Mouse (Mus musculus) left cerebral cortex, postnatal 10 days (tissue): ENCODE data around the gene Pdzd2. TPM values are rescaled to one million over a fixed set of nuclear protein-coding genes. Genes with fewer than 3 reads are reported as not detected.

Experiments
- DNase-seq, 2 experiments: peaks; one replicate each; pipeline ENCODE4 v3.0.0; 2021 to 2022; ENCODE audit warnings: low spot score in 2 of 2, mixed read lengths in 1 of 2; ENCODE audit errors: extremely low spot score in 1 of 2
- intact Hi-C: fragments of 180-260 bp; cut with DNase I; formaldehyde crosslinking; loops from one replicate; pipeline ENCODE4 v1.15.1; 2025
- total RNA-seq, 2 experiments: library from RNA; stranded (reverse); gene quantifications; 2 replicates each; pipeline ENCODE4 v1.2.3; 2021

The Pdzd2 gene
- total RNA-seq, 2 experiments from 2014 or later: 106 to 114 TPM

DNA sequence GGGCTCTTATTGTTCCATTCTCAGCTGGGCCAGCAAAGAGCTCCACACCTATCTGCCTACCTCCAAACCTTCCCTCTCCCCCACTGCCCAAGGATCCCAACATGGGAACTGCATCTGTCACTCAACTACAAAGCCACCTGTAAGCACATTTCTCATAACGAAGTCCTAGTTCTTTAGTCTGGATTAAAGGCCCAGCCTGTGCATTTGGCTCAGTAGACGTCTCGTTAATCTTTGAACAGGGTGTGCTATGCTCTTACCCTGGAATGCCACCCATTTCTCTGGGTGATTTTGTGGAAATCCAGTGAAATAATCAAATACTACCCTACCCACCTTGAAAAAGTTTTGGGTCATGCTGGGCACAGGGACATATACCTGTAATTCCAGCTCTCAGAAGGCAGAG is 308.5 kb downstream of the Pdzd2 start:
- no peak for DNase-seq
- intact Hi-C loops: no loop called here

DNA sequence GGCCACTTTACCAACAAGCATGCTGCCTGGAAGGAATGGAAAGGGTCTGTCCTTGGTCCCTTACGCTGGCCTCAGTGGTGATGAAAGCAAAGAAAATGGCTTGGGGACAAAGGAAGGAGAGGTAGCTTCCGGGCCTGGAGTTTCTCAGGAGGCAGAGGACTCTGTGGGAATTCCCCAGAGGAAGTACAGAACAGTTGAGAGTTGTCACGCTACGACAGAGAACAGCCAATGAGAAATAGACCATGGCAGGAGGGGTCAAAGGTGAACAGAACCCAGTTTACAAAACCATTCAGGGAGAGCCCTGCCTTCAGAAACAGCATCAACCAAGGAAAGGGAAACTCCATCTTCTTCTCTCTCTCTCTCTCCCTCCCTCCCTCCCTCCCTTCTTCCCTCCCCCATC is 309.1 kb downstream of the Pdzd2 start:
- no peak for DNase-seq
- intact Hi-C loops: no loop called here

DNA sequence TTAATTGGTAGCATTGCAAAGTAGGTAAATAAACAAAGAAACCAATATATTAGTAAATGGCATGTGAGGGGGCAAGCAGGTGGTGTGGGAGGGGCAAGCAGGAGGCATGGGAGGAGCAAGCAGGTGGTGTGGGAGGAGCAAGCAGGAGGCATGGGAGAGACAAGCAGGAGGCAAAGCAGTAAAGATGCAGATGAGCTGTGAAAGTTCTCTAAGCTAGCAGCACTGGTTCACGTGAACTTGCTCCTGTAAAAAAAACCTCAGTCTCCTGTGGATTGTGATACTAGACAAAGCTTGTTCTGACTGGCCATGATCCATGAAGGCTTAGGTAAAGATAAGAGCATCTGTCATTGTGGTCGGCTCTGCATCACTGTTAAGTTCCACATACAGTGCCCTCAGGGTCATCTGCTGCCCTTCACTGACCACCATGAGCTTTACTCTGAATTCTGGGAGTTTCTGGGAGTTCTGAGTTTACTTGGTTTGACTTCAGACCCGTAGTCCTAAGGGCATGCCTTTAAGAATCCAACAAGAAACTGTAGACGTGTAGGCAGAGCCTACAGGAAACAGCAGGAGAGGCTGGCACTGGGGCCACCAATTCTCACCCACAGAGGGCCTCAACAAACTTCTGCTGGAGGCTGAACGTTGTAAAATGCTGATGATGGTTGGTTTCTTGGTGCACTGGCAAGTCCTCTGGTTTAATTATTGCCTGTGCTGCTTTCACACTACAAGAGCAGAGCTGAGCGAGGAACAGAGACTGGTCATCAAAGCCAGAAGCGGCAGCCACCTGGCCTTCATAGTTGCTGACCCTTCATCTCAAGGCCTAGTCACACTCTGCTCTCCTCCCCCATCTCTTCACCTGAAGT is 309.9 kb downstream of the Pdzd2 start:
- intact Hi-C loops: no loop called here

DNA sequence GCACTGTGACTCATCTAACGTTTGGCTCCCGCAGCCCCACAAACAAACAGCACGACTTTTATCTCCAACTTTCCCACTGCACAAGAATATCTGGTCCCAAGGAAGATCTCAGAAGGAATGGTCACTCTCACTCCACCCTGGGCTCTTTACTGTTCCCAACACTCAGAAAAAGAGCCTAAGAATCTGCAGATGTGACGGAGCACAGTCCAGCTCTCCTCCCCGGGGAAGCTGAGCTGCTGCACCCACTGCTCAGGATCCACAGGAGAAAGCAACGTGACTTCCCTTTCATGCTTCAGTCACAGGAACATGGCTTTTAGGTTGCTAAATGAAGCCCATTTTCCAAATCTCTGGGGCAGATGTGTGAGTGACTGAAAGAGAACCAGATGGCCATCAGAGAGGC is 311.9 kb downstream of the Pdzd2 start:
- intact Hi-C loops: no loop called here
- no peak for DNase-seq

More for the DNA sequence above, 309.9 kb downstream of the Pdzd2 start:
- DNase-seq: no peak

DNA sequence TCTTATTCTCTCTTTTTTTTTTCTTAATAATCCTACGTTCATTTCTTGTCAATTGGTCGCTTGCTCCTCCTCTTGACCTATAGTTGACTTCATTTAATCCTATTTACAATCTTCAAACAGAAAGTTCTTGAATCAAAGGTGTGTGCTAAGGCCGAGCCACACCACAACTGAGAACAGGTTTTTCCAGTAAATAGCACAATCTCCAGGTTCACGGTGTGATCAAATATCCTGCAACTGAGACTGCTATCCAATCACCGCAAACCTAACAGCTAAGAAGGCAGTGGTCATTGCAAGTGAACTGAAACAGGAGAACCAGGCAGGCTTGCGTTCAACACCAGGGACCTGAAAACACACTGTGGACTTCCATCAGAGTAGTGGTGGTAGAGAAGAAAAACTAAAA is 313.4 kb downstream of the Pdzd2 start:
- intact Hi-C loops: no loop called here

DNA sequence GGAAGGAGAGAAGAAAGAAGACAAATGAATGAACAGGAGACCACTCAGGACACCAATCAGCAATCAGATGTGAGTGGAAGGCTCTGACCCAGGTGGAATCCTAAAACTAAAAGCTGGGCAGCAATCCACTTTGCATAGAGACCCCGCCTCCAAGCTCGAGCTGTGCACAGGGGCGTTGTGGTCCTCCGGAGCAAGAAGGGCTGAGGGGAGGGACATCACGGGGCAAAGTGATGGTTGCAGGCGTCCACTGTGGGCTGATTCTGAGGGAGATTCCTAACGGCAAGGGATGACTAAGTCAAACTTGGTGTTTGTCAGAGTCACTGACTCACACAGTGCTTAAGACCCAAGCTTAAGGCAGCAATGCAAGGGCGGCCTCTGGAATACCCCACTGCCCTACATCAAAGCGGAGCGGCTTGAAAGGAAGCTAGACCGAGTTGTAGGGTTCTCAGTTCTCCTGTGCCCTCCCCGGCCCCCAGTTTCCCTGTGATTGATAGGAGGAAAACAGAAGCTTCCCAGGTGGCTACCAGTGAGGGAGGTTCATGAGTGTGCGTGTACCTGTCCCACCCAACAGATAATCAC is 314.6 kb downstream of the Pdzd2 start:
- DNase-seq: no peak
- intact Hi-C loops: no loop called here

More for the DNA sequence above, 313.4 kb downstream of the Pdzd2 start:
- DNase-seq: no peak

DNA sequence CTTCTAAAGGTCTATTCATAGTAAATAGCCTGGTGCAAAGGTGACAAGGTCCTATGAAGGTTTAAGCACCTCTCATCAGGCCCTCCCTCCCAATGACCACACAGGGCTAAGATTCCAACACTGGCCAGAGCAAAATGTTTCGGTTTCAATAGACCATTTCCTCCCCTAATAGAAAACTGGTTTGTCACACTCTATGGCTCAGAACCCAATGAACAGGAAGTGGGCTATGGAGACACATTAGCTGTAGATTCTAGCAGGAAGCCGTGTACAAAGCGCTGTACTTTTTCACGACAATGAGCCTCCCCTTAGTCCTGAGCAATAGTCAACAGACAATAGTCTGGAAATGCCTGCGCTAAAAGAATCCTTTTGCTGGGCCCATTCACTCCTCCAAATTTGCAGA is 315.5 kb downstream of the Pdzd2 start:
- no peak for DNase-seq
- intact Hi-C loops: no loop called here

DNA sequence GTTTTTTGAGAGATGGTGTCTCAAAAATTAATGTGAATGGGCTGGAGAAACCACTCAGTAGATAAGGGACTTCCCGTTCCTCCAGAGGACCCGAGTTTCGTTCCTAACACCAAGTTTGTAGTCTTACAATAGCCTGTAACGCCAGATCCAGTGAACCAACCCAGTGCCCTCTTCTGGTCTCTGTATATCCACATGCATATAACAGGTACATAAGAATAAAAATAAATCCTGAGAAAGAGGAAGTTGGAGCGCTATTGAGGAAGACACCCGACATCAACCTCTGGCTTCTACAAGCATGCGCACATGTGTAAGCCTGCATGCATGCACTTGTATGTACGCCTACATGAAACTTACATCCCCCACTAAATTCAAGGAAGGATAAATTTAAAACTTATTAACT is 318.8 kb downstream of the Pdzd2 start:
- intact Hi-C loops: no loop called here

DNA sequence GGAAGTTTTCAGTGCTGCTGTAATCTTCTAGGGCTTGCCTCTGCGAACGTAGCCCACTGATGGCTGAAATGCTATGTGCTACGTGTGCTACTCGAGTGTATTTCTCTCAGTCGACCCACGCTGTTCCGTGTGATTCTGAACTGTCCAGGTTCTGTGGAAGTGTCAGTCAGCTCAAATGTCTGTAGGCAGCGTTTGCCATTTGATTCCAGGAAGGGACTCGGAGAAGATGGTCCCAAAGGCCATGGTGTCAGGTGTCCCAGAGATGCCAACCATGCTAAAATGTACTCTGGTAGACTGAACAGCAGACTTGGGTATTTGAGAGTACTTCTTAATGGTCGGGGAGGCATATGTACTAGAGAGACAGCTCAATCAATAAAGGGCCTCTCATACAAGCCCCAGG is 319.3 kb downstream of the Pdzd2 start:
- intact Hi-C loops: no loop called here
- no peak for DNase-seq

More for the DNA sequence above, 318.8 kb downstream of the Pdzd2 start:
- no peak for DNase-seq

DNA sequence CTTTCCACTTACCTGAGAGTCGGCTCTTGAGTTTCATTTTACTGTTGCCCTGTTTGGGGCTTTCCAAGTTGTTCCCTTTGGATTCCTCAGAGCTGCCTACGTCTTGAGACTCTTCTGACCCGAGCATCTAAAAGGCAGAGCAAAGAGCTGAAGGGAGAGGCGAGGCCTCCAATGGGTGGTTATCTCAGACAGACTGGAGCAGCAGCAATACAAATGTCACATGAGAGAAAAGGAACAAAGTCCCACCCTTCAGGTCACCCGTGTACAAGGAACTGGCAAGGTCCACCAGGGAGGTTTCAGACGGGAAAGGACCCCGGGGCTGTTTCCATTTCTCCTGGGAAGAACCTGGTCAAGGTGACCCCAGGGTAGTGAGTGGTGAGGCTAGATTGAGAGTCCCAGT is 320.3 kb downstream of the Pdzd2 start:
- no peak for DNase-seq
- intact Hi-C loops: no loop called here

DNA sequence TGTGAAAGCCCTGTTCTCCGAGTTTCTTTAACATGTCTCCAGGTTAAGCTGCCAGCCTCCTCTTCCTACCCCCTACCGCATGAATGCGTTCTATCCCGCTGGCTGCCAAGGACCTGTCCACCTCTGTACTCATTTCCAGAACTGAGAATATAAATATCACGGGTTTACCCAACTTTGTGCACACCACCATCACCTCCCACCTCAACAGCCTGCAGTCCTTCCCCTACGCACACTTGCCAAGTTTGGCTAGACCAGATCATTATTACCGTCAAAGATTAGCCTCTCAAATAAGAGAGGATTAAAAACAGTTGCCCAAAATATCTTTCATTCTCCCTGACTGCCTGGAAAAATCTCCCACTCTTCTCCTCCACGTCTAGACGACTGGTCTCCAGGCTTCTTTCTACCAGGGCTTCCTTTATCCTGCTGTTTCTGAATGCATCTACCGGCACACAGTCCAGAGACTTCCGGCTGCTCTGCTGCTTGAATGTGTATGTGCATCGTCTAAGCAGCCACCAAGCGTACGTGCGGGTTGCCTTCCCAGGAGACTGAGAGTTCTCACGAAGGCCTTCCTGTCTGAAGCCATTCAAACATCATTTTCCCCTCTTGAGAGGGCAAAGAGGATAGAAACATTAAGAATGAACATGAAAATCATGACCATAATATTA is 324.1 kb downstream of the Pdzd2 start:
- DNase-seq: no peak
- intact Hi-C loops: no loop called here

DNA sequence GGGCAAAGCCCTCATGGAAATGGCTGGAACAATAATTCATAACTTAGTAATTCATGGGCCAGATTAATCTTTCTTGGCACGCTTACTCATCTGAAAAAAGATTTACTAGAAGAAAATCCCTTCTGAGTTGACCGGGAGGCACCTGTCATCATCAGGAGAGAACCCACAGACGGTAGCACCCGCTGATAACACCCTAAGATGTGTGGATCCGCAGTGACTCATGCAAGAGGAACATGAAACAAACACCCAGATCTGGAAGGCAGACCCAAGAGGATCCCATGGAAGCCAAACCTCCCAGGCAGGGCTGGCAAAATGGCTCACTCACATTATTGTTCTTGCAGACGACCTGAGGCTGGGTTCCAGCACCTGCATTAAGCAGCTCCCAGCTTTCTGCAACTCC is 325.0 kb downstream of the Pdzd2 start:
- DNase-seq: no peak
- intact Hi-C loops: no loop called here

DNA sequence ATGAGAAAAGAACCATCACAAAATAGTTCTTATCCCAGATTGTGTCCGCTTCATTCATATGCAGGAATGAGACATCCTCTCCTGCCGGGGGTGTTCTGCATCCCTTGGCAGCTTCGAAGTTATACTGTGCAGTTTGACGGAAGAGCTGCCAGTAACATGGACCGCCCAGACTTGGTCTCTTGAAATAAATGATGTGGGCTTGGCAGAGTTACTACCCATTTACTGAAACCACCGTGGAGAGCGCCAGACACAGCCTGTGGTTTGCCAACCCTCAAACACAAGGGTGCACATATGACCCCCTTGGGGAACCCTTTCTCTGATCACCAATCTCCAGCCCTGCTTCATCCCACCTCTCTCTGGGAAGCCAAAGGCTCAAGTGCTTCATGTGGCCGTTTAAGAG is 331.5 kb downstream of the Pdzd2 start:
- peak in 1 of 2 experiments; percentile 29 for DNase-seq
- intact Hi-C loops: no loop called here

DNA sequence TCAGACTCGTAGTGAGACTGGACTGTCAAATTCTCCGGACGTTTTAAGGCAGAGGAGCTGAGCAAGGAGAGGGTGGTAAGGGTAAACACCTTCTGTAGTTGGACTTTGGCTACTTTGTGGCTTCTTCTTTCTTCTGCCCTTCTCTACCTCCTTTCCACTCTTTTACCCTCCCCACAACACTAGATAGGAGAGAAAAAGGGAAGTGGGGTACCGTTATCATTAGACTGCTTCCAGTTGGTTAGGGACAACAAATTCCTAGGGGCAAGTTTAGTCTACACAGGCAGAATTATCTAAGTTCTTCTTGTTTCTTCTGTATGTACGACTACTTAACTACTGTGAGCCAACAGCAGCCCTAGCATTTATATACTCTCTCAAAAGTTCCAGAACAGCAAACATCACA is 334.1 kb downstream of the Pdzd2 start:
- intact Hi-C loops: no loop called here
- DNase-seq: no peak

DNA sequence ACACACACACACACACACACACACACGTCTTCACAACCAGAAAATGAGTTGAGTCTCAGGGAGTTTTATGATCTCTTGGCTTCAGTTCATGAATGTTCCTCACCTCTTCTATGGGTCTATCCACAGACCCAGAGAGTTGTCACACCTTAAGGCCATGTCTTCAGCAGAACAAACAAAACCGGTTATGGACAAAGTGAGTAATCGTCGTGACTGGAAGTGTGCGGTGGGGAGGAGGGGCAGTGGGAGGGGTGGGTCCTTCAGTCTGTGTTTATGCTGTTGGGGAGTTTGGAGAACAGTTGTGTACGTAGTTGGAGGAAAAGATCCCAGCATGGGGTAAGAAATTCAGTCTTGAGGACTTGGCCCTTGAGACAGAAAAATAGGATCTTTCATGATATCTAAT is 342.7 kb downstream of the Pdzd2 start:
- intact Hi-C loops: no loop called here
- no peak for DNase-seq

DNA sequence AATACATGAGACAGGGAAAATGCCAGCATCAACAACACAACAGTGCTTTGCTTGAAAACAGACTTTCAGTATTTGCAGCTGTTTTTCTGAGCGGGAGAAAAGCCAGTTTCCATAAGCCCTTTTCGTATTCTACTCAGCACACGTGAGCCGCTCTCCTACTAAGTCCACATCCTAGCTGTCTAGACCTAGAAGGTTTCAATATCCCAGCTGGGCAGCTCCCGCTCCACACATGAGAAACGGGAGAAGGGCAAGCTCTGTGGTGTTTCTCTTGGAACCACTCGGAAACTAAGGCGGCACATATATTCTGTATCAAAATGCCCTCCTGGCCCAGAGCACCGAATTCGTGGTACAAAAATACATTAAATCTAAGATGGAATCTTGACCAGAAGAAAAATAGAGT is 345.0 kb downstream of the Pdzd2 start:
- no peak for DNase-seq
- intact Hi-C loops: no loop called here

DNA sequence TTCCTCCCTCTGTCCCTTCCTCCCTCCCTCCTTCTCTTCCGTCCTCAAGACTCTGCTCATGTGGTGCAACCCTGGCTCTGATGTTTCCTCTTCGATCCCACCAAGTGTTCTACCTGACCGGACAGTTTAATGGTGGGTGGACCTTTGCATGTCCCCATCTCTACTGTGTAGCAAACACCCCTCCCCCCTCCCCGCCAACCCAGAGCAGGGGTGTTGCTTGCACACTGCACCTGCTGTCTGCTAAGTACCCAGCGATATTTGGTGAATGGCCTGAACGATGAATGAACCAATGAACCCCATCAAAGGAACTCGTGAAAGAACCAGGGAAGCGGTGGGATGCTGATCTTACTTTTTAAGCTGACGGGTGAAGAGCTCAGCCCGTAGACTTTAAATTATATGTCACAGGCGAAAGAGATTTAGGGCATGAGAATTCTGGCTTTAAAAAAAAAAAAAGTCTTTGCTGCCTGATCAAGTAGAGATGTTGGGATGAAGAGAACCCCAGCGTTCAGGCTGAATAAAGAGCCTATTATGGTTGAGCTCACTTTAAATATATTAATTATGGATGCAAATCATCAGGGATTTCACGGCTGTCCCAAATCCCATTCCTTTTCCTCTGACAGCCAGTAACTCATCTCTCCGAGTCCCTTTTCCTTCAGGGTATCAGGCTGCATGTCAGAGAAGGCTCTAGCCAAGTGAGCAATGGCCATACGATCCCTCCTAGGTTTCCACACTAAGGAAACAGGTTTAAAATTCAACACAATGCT is 350.8 kb downstream of the Pdzd2 start:
- intact Hi-C loops: no loop called here
- DNase-seq: no peak

DNA sequence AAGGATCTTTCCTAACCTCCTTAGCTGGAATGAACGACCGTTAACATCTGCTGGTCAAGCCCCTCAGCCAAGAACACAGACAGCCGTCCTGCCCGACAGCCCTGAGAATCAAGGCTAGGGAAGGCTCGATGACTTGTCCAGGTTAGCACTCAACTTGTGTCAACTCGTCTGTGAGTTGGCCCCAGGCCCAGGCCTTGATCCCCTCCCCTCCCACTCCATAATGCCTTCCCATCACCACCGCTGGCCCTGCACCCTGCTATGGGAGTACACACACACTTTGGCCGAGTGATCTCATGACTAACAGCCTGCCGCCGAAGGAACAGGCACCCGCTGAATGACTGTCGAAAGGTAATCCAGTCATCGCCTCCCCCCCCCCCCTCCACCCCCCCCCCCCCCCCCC is 355.0 kb downstream of the Pdzd2 start:
- intact Hi-C loops: no loop called here
- DNase-seq: no peak

DNA sequence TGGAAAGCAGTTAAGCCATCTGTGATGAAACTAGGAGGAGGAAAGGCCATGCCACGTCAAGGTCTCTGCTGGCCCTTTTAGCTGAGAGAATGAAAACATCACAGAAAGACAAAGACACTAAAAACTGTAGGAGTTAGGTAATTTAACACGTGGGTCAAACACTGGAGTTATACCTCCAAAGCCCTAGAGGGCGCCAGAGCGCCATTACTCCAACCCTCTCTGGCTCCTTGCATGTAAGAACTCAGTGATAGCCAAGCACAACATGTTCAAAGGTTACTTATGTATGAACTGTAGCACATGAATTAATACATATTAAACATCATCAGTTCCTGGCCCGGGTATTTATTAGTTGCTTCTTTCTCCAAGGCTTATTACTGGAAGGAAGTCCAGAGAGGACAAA is 359.2 kb downstream of the Pdzd2 start:
- peak in 1 of 2 experiments; percentile 60 for DNase-seq
- intact Hi-C loops: no loop called here
